Mouse (Mus musculus): ENCODE measurements around the gene Gm12248.

The Gm12248 gene

DNA sequence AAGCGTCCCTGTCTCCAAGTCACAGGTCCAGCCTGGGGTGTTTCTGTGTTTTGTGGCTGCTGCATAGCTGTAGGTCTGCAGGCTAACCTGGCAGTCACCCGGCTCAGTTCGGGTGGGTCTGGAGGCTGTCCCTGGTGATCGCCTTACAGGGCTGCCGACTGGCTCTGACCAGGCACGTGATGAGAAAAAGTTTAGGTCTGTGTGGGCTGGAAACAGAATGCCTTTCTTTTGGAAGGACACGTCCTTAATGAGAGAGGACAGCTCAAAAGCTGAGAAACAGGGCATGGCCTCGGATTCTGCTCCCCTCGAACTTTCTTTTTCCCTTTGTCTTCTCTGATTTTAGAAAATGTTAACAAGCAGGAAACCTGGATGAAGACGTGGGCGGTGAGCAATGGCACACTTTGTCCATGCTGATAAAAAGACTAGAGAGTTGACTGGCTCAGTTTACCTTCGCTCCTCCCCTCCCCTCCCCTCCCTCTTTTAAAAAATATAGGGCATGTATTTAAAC is at the start of gene Gm12248:
Gene Gm12248, minus strand, starts transcription at position 114 of the 508 bp plus-strand sequence.
- DNase-seq (ENCODE audit: extremely low spot score, low spot score): peak; percentile 30

DNA sequence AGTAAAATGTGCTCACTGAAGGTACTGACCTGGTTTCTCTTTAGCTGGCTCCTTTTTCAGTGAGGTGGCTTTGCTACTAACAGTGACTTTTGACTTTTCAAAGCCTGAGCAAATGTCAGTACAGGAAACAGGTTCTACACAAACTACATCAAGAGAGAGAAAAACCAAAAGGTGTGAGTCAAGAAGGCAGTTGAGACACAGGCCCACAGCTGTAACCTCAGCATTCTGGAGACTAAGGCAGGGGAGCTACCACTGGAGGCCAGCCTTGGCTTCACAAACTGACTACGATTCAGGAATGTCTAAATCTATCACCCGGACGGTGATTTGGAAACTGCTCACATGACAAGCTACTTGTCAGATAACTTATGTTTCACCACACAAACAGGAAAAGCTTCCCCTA is 46.5 kb upstream of the Gm12248 start:
- no peak for DNase-seq (ENCODE audit: extremely low spot score, low spot score)

DNA sequence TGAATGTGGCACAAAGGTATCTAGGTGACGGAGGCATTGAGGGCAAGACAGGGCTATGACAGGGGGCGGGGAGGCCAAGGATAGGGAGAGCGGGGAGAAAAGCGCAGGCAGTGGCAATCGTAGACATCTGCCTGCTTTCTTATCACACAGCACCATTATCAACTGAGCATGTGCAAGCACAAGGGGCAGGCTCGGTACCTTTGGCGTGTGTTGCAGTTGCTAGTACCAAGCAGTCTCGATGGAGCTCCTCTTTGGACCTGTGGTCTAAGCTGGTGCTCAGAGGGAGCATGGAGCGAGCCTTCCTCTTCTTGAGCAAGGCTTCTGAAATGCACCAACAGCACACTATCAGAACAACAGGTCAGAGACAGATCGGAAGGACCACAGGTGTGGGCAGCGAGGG is 45.9 kb upstream of the Gm12248 start:
- DNase-seq (ENCODE audit: extremely low spot score, low spot score): no peak

DNA sequence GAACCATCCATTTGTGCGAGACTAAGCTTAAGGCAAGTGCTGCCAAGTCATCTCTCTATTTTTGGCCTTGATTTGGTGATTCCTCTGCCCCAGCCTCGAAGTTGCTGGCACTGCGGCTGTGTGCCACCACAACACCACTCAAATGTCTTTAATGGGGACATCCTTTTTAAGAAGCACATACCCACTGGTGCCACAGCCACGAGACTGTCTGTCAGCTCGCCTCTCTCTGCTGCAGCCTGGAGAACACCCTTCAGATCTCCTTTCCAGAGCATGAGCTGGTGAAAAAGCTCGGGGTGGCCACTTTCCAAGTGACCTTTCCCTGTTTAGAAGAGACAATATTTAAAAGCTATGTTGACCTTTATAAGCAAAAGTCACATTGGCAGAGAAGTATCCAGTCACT is 43.7 kb upstream of the Gm12248 start:
- no peak for DNase-seq (ENCODE audit: extremely low spot score, low spot score)

DNA sequence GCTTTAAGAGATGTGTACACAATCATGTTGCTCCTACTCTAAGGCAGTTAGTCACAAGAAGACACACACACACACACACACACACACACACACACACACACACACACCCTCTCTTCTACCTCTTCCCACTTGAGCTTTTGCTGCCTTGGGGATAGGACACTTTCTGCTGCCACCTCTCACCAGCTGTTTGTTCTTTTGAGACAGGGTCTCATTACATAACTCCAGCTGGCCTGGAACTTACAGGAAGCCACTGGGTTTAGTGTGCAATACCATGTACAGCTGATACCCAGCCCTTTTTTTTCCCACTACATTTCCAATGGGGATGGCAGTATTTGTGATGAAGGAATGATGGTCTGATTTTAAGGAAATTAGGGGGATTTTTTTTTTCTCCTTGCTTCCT is 42.4 kb upstream of the Gm12248 start:
- DNase-seq (ENCODE audit: extremely low spot score, low spot score): no peak

DNA sequence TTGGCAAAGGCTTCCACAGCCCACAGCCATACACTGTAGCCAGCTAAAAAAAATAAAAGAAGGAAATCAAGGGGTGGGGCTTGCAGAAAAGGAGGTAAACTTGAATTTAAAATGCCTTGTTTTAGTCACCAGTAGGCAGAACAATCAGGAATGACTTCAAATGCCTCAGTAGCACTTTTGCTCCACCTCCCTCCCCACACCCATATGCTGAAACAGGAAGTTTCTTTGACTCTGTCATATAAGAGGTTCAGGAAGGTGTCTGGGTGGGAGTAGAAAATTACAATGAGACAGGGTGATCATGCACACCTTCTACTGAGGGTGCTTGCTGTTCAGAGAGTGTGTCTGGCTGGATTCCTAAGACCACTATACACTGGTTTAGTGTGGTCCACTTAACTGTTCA is 41.9 kb upstream of the Gm12248 start:
- no peak for DNase-seq (ENCODE audit: extremely low spot score, low spot score)

DNA sequence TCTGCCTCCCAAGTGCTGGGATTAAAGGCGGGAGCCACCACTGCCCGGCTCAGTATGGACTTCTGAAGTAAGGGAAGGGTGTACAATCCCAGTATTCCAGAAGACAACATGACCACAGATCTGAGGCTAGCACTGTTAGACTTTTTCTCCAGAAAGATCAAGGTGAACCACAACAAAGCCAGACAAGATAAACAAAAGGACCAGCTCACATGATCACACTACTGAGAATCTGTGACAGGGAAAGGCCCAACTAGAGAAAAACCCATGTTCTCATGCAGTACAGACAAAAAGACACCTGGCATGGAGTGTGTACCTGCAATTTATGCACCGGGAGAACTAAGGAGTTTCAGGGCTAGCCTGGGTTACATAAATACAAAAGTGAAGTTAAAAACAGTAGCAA is 39.1 kb upstream of the Gm12248 start:
- no peak for DNase-seq (ENCODE audit: extremely low spot score, low spot score)

DNA sequence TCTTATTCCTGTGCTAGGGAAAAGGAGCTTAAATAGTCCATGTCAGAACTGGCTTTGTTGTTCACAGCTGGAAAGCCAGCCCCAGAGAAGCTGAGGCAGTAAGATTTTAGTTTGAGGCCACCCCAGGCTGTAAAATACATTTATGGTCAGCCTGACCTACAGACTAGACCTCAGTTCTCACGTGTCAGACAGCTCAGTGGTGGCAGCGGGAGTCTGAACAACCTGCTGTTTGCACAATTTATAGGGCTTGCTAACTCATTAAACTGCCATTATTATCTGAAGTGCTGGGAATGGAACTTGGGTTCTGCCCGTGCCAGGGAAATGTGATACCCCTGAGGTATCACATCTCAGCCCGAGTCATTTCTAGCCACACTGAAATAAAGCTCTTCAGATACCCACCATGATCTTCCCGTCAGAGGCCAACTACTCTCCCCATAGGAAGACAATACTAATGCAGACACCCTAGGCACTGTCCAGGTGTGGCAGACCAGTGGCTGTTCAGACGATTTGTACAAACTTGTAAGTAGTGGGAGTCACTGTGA is 36.4 kb upstream of the Gm12248 start:
- no peak for DNase-seq (ENCODE audit: extremely low spot score, low spot score)

DNA sequence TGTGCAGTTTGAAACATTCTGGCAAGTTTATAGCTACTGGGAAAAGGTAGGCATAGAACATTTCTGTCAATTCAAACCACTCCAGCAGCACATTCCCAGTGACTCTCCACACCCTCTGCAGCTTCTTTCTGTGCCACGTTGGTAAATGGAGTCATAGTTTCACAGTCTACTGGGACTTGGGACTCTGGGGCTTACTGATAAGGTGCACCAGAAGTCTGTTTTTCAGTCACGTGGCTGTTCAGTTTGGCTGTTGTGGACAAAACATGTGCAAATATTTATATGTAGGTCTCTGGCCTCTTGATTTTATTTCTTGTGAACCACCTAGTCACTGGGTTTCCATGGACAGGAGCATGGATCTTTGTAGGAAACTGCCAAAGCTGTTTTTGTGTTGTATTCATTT is 34.6 kb upstream of the Gm12248 start:
- no peak for DNase-seq (ENCODE audit: extremely low spot score, low spot score)

DNA sequence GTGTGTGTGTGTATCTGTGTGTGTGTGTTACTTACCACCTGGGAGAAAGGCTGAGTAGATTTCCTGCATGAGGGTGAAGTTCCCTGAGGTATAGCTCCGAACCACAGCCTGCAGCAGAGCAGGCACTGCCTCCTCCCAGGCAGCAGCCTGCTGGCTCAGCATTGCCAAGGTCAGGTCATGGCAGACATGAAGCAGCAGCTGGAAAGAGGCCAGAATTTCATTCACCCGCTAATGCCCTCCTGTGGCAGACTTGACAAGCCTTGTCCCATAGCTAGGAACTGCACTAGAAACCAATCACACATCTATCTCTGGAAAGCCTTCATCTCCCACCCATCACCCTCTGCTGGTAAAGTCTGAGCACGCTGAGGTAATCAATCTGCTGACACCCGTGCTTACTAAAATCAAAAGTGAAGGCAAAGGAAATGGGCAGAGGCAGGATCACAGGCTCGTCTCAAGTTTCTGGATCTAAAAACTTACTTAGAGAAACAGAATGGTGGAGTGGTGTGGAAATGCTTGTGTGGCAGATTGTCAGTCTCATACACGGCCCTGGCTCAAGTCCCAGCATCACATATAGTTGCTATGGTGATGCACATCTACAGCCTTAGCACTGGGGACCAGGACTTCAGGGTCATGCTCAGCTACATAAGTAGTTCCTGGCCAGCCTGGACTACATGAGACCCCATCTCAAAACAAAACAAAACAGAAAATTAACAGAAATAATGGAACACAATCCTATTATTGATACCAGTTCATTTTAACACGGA is 33.6 kb upstream of the Gm12248 start:
- no peak for DNase-seq (ENCODE audit: extremely low spot score, low spot score)

DNA sequence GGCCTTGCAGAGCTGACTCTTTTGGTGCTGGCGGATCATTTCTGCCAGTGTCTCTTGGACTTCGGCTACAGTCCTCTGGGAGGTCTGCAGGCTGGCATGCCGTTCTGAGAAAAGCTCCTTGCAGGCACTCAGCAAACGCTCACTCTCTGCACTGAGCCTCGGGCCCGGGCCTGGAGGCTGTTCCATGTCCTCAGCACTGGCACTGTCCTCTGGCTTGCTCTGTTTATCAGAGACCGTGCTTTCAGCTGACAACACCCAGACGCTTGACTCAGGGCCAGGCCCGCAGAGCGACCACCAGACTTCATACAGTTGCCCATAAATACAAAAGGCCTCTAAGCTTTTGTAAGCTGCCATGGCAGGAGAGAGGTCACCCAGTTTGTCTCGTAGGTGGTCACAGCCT is 32.1 kb upstream of the Gm12248 start:
- DNase-seq (ENCODE audit: extremely low spot score, low spot score): no peak

DNA sequence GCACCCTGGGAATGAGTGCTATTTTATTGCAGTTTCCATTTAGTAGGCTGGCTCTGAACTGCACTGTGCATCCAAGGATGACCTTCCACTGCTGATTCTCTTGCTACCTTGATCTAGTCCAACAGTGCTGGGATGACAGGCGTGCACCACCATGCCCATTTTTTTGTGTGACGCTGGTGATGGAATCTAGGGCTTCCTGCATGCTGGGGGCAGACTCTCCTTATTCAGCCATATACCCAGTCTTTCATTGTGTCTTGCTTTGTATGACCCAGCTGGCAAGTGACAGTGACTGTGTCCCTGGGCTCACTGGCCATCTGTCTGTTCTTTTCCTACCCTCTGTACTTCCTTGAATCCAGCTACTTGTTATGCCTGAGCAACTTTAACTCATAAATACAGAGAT is 30.8 kb upstream of the Gm12248 start:
- DNase-seq (ENCODE audit: extremely low spot score, low spot score): no peak

DNA sequence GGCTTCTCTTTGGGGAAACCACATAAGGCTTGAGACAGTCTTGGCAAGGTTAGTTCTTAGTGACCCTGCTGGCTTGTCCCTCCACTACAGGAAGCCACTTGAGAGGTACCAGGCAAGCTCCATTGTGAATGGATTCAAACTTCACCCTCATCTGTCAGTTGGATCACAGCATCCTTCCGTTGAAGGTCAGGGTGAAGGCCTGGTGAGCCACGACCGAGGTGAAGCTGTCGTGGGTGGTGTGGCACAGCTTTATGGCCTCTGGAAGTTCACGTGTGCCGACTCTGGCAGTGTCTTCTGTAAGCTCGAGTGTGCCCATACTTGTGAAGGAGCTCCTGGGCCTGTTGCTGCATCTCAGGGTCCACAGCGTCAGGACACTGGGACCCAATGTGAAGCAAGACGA is 28.4 kb upstream of the Gm12248 start:
- DNase-seq (ENCODE audit: extremely low spot score, low spot score): no peak

DNA sequence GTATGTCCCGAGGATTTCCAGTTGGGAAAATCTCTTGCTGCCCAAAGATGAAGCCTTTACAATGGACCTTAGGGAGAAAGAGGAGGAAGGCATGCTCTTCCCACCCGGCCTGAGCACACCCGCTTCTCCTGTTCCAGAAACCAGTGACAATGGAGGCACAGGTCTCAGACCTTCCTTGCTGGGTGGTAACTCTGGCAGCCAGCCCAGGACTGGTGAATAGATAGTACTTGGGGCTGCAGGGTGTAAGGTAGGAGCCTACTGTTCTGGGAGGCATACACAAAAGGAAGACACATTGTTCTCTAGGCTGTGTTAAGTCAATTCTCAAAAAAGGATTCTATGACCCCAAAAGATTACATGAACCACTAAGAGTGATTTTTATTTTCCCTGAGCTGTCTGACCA is 27.7 kb upstream of the Gm12248 start:
- no peak for DNase-seq (ENCODE audit: extremely low spot score, low spot score)

DNA sequence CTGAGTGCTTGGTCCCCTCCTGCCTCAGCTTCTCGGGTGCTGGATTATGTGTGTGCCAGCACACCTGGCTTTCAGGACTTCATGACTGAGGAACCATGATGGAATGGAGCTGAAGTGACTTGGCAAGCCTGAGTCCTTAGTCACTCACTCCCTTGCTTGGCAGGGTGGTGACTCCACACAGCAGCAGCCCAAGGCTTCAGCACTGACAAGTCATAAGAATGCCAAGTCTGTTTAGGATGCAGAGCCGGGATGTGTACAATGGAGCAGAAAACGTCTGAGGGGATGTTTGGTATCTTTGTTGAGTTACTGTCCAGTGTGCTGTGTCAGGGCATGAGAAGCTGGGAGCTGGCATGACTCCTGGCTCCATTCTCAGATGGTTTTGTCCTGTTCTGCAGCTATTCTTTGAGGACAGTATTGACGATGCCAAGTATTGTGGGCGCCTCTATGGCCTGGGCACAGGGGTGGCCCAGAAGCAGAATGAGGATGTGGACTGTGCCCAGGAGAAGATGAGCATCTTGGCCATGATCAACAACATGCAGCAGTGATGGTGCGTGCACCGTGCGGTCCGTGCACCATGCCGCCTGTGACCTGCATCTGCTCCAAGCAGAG is 24.2 kb upstream of the Gm12248 start:
- no peak for DNase-seq (ENCODE audit: extremely low spot score, low spot score)

DNA sequence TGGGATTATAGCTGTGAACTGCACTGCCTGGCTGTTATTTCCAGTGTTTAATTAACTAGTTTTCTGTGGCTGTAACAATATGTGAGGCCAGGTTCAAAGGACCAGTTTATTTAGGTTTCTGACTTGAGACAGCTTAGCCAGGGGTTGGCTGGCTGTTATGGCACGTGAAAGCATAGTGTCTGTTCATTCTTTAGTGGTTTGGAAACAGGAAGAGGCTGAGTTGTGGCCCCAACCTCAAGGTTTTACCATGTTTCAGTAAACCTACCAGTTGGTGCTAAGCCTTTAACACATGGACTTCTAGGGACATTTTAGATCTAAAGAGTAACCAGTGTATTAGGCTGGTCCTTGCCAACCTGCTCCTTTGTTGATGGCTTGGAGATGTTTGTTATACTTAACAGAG is 23.6 kb upstream of the Gm12248 start:
- no peak for DNase-seq (ENCODE audit: extremely low spot score, low spot score)

DNA sequence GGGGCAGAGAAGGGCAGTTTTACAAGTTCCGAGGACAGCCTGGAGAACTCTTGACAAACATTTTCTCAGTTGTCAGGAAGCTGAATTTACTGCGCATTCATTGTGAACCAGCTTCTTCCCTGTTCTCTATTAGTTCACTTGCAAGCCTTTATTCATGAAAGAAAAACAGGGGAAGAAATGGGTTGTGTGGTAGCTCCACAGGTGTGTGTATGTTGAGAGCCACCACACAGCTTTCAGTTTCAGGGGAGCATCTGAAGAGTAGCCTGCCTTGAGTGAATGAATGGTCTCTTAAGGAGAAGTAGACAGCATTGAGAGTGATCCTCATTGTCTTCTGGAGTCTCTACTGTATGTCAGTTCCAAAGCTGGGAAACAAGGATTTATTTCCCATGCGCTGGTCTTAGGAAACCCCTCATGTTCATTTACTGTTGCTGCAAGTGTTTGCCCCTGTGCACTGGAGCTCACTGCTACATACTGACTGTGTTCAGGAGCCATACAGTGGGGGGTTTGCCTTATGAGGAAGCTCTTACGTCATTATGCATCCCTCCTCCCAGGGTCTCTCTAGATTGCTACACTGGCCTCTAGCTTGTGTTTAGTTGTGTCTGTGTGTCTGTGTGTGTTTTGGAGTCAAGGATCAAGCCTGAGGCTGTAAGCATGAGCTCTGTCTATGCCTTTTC is 14.9 kb upstream of the Gm12248 start:
- no peak for DNase-seq (ENCODE audit: extremely low spot score, low spot score)

DNA sequence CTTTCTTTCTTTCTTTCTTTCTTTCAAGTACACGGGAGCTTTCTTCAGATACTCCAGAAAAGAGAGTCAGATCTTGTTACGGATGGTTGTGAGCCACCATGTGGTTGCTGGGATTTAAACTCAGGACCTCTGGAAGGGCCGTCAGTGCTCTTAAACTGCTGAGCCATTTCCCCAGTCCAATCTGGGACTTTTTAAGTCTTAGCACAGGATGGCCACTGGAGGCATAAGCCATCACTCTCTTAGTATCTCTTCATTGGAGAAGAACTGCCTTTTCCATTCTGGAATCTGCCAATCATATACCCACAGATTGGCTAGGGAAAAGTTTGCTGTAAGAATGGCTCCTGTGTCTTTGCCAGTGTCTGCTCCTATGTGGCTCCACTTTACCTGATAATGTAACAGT is 14.1 kb upstream of the Gm12248 start:
- DNase-seq (ENCODE audit: extremely low spot score, low spot score): no peak

DNA sequence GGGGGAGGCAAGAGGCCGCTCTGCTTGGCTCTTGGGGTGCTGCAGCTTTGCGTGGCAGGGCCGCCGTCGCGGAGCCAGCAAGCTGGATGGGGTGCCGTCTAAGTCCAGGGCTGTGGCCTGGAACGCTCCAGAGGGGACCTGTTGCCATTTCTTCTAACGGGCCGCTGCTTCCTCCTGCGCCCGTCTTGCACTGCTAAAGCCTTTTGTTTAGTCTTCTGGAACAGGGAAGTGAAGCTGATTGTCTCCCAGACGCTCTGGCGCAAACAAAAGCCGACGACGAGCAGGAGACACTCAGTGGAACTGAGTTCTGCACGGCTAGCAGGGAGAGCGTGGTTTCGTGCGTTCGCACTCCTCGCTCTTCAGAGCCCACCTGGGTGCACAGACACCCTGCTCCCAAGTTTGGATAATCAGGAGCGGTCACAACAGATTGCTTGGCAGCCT is 11.4 kb upstream of the Gm12248 start:
- no peak for DNase-seq (ENCODE audit: extremely low spot score, low spot score)

DNA sequence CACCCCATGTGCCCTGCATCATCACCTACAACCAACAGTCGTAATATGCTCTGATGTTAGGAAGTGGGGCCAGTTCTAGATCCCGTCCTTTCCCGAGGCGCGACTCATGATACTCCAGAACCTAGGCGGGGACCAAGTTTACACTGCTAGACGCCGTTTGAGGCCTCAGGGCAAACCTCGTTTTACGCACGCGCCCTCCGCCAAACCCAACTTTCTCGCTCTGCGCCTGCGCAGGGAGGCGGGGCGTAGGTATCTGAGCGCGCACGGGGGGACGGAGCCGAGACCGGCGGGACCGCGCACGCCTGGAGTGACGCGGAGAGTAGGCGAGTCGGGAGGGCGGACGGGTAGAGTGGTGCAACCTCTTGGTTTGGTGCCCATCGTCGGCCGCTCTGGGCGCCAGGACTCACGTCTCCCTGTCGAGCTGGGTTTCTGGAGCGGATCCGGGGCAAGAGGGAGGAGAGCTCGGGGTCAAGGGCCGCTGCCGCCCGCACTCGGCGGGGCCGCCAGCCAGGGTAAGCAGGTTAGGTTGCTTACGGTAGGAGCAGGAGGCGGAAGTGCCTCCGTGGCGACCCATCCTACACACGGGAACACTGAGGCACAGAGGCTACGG is 10.9 kb upstream of the Gm12248 start, which contains the start of gene Cnot8:
Gene Cnot8, plus strand, starts transcription at position 457 of the 610 bp plus-strand sequence.
- peak; percentile 98 for DNase-seq (ENCODE audit: extremely low spot score, low spot score)

DNA sequence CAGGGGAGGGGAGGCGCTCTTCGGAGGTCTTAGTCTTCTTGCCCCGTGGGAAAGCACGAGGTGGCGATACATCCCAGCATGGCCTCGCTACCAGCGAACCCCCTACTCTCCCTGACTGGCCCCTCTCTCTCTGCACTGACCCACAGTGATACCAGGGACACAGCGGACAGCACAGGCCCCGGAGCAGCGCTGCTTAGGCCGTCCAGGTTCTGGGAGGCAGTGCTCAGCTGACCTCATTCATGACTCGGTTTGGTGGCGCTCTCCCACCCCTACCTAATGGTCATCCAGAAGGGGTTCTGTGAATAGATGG is 10.4 kb upstream of the Gm12248 start:
- no peak for DNase-seq (ENCODE audit: extremely low spot score, low spot score)
